Mouse (Mus musculus) liver, embryonic 14.5 days (tissue): ENCODE measurements around the gene Sel1l3.

Experiments used
- CTCF ChIP-seq: IDR thresholded peaks from 2 replicates; pipeline ENCODE4 v1.5.1; 2016; ENCODE audit warnings: antibody characterized with exemption, low read depth, control low read depth
- EP300 ChIP-seq: IDR thresholded peaks from 2 replicates; pipeline ENCODE4 v1.6.1; 2016; ENCODE audit warnings: antibody characterized with exemption, low read depth

DNA sequence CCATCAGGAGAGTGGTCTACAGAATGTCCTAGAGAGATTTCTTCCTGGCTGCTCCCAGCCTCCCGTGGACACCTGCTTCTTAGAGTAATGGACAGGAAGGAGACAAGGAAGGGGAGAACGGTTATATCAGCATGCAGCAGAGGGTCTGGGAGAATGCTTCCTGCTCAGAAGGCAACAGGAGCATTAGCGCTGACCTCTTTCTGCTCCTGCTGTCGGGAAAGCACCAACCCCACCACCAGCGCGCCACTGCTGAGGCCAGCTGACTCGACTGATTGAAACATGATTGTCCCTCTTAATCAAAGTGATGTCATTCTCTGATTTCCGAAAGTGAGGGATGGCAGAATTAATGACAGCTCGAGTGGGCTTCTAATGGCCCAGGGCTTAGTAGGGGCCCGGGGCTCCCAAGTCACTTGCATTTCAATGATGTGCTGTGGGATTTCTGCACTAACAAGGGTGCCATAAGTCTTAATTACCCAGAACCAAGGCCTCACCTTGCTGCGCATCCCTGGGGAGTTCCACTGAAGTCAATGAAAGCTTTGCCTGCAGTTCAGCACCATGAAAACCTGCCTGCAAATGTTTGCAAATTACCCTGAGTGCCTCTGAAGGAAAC, 26.2 kb upstream of the Sel1l3 start:
- no peak for TF ChIP-seq CTCF
- no peak for TF ChIP-seq EP300
